Mouse (Mus musculus) adrenal gland, postnatal 36 days (tissue): Measurements from ENCODE around the gene Rab40c. TPM values are rescaled to one million over a fixed set of nuclear protein-coding genes. Genes with fewer than 3 reads are reported as not detected.

Source experiments
- DNase-seq, 2 experiments: peaks; one replicate each; pipeline ENCODE4 v3.0.0; 2021; ENCODE audit warnings: mixed read lengths in 1 of 2
- total RNA-seq, 2 experiments: library from RNA; stranded (reverse); gene quantifications; 2 replicates each; pipeline ENCODE4 v1.2.3; 2021

Rab40c gene
- total RNA-seq, 2 experiments from 2014 or later, result 20.6 to 46.0 TPM

DNA sequence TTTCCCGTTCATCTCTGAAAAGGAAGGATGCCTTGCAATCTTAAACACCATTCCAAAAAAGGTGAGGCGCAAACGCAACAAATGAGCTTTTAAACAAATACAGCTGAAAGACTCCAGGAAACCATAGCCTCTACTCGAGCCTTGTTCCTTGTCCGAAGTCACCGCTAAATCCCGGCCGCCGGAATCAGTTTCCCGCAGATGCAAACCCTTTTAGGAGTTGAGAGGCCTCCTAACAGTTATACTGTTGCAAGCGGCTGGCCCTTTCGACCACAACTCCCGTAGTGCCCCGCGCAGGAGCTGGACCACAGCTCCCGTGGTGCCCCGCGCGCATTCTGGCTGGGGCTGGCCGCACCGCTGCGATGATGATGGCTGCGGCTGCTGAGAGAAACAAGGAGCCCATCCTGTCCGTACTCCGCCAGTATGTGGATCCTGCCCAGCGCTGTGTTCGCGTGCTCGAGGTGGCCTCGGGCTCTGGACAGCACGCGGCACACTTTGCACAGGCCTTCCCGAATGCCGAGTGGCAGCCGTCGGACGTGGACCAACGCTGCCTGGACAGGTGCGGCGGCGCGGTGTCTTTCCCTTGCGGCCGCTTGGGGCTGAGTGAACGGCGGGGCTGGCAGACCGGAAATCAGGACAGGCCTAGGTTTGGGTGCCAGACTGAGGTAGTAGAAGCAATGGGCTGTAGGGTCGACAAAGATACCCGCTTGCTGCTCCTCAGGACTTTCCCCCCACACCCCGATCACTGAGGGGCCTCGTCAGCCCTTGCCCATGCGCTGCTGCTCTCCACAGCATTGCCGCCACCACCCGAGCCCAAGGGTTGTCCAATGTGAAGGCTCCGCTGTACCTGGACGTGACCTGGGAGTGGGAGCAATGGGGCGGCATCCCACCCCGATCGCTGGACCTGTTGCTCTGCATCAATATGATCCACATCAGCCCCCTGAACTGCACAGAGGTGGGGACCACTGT is 44.1 kb downstream of the Rab40c start:
- peak; percentile 93 to 95 for DNase-seq

DNA sequence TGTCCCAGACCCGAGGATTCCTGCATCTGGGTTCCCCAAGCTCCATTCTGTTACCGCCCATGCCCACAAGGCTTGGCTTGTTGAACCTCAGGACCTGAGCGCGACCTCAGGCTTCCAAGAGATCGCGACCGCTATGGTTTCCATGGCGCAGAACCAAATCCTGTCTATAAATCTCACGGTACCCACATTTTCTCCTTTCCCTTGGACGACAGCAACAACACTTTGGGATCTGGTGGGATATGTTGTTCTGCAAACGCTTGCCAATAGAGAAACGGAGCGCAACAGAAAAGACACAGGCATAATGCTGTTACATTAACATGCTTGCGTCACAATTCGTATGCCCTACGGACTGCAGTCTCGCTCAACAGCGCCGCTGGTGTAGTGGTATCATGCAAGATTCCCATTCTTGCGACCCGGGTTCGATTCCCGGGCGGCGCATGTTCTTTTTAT is 44.8 kb downstream of the Rab40c start, which contains the start of gene Mettl26:
Mettl26 (plus strand) TSS at position 354 of the 450 bp plus-strand sequence.
- DNase-seq, result peak; percentile 90 to 91

DNA sequence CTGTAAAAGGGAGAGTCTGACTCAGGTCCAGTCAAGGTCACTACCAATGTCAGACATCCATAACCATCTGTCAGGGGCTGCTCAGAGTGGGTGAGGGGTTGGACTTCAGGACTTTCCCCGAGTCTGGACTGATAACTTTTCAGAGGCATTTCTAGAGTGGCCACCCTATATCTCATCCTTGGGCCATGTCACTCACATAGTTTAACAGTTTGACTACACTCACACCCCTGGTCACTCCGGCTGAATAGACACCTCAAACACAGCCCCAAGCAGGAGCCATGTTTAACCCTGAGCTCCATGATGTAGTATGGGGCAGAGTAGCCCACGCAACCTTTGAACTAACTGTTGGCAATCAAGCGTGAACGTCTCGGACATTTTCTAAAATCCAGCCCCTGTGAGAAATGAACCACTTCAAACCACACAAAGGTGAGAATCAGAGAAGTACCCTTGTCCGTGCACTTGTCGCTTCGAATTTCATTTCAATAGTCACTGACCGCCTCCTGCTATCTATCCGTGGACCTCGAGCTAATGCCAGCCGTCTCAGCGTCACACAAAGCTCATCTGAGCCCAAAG is 45.3 kb downstream of the Rab40c start:
- DNase-seq, result peak; percentile 65 to 67

DNA sequence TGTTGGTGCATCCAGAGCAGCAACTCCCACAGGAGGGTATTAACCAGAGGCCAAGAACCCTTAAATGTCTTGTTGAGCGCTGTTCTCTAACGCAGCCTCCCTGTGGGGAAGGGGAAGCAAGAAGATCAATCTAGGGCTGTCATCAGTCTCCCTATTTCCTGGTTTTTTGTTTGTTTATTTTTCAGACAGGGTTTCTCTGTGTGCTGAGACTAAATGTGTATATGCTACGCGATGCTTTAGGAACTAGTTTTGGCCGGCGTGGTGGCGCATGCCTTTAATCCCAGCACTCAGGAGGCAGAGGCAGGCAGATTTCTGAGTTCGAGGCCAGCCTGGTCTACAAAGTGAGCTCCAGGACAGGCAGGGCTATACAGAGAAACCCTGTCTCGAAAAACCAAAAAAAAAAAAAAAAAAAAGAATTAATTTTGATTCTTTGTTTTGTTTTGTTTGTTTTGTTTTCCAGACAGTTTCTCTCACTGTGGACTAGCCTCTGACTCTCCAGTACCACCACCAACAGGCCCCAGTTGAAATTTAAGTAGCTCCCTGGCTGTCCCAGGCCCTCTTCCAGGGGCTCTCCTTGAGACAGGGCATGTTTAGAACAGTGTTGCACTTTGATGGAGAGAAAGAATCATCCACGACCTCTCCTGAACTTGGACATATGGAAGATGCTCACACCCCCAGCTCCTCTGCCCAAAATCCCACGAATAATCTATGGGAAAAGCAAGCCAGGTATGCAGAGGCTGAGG is 46.0 kb downstream of the Rab40c start:
- no peak for DNase-seq

DNA sequence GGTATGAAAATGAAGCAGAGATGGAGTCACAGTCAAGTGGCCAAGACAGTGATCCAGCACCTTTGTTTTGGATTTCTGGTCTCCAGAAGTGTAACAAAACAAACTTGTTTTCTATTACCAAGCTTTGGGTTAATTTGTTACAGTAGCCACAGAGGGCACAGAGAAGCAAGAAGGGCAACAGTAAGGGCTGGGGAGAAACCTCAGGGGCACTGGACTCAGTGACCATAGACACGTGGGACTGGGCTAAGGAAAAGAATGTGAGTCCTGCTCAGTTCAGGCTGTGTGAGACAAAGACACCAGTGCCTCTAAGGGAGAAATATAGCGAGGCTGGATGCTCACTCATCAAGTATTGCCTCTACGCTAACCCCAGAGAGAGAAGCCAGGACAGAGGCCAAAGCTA is 46.9 kb downstream of the Rab40c start:
- no peak for DNase-seq

DNA sequence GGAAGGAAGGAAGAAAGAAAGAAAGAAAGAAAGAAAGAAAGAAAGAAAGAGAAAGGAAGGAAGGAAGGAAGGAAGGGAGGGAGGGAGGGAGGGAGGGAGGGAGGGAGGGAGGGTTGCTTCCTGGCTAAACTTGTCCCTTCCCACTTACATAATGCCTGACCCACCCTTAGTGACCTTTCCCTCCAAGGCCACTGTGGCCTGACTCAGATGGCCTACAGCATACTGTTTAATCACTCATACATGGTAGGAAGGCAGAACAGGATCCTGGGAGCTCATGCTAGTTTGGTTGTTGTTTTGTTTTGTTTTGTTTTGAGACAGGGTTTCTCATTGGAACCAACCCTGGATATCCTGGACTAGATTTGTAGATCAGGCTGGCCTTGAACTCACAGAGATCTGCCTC is 48.0 kb downstream of the Rab40c start:
- peak; percentile 75 to 82 for DNase-seq

DNA sequence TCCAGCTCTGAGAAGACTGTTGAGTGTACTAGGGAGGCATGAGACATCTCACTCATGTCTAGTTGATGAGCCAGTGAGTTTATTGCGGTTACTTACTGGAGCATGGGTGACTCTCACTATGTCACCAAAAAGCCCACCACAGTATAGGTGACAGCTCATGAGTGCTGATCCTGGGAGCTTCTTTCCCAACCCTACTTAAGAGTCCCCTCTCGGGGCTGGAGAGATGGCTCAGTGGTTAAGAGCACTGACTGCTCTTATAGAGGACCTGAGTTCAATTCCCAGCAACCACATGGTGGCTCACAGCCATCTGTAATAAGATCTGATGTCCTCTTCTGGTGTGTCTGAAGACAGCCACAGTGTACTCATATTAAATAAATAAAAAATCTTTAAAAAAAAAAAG is 49.6 kb downstream of the Rab40c start:
- DNase-seq, result no peak

DNA sequence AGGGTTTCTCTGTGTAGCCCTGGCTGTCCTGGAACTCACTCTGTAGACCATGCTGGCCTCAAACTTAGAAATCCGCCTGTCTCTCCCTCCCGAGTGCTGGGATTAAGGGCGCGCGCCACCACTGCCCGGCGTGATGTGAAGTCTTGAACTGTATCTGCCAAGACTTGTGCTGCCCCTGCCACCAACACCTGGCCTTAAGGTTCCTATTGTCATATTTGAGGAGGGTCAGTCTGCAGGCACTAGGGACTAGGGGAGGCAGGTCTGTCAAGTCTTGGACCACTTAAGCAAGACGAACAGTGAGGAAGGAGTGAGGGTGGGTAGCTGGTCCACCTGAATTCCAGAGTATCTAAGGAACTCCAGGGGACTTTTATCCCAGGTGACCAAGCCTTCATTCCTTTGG is 50.0 kb downstream of the Rab40c start:
- no peak for DNase-seq

DNA sequence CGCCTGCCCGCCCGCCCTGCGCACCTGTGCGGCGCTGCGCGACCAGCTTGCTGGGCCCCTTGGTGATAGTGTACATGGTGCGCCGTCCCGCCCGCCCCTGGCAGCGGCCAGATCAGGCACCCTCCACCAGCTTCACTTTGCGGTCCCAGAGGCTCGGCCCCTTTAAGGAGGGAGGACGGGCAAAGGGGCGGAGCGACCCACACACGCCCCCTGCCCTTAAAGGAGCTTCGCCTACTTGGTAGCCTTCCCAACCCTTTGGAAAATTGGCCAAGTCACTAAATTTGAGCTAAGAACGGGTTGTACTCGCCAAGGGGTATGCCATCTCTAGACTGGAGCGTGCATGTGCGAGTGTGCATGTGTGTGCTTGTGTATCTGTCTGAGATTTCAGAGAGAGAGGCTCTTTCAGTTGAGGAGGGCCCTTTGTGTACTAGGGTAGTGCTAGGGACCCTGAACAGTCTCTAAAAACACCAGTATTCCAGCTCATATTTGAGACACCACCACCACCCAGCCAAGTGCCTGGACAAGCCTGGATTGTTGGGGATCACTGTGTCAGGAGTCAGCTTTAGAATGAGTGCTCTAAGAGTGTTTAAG is 50.8 kb downstream of the Rab40c start, which contains the start of gene Mcrip2:
Mcrip2 (minus strand) TSS at position 164 of the 591 bp plus-strand sequence.
- peak; percentile 93 to 94 for DNase-seq

DNA sequence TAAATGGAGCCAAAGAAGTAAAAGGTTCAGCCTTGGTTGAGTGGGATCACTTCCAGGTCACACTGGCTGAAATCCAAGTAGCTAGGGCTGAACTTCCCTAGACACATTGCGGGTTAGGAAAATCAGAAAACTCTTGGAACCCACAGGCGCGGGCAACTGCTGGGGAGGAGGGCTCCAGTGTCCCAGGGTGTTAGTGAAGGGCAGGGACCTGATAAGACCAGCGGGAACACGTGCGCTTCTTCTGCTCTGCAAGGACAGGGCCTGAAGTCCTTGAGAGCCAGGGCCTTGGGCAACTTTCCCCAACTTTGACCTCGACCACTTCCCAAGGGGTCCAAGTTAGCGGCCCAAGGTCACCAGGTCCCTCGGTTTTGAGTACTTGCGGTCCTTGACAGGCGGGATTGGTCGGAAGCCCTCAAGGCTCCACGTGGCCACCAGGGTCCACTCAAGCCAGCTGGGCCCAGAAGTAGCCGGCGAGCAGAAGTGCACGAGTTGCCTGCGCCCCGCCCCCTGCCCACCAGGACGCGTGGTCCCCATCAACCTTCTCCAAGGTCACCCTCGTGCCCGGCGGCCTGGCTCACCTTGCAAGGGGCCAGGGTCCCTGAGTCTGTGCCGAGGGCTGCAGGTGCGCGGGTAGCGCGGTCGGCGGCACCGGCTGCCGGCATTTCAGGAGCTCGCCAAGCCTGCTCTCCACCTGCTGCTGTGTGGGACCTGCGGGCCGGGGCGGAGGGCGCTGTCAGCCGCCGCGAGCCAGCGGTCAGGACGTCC is 51.5 kb downstream of the Rab40c start:
- DNase-seq, result peak; percentile 83 to 88

DNA sequence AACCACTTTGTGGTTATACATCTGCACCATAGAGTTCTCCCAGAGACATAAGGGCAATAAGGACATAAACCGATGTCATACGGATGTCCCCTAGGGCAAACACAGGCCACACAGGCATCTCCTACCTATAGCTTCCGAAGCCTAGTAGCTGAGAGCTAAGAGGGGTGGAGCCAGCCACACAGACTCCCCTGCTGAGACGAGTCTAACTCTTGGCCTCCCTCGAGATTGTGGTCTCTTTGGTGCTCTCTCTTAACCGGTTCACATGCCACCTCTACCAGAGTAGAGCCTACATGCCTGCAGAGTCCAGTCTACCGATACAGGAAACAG is 52.1 kb downstream of the Rab40c start:
- no peak for DNase-seq

DNA sequence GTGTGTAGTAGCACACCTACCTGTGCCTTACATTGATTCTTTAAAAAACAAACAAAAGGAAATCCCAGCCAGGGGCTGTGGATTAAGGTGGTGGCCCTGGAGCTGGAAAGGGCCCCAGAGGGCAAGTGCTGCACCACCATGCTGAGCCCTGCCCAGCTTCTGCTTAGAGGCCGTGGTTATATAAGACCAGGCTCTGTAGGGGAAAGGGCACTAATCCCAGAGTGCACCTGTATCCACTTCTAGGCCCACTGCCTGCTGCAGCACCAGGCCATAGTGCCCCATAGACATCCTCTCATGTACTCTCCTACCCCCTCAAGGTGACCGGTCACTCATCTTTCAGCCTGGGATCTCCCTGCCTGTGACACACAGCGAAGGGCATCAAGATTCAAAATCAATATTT is 53.4 kb downstream of the Rab40c start:
- DNase-seq, result peak in 1 of 2 experiments; percentile 48

DNA sequence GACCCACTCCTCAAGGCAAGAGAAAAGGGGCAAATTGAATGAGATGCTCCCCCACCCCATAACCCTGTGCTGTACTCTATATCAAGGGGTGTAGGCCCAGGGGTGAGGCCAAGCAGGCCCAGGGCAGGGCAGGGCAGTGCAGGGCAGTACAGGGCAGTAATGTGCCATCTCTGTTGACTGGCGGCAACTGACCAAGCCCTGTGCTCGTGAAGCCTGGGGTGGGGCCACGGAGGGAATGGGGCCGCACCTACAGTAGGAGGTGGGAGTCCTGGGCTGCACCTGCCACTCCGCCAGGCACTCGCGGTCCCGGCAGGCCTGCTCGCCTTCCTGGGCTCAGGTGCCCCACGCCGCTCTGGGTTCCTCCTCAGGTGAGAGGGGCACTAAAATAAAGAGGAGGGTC is 54.2 kb downstream of the Rab40c start:
- no peak for DNase-seq

DNA sequence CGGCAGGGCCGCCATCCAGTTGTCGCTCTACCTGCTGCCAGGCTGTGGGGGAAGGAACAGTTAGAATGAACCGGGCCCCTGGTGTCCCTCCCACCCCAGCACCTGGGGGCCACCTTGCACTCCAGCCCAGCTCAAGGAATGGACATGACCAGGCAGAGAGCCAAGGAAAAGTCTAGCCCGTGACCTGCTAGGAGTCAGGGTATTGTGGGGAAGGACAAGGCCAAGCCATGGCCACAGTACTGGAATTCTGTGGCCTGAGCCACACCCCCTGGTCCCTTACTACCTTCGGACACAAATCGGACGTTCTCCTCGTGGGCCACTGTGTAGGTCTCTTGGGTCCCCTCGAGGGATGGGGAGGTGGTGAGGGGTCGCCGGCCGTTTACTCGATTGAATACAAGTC is 55.2 kb downstream of the Rab40c start:
- peak in 1 of 2 experiments; percentile 50 for DNase-seq

DNA sequence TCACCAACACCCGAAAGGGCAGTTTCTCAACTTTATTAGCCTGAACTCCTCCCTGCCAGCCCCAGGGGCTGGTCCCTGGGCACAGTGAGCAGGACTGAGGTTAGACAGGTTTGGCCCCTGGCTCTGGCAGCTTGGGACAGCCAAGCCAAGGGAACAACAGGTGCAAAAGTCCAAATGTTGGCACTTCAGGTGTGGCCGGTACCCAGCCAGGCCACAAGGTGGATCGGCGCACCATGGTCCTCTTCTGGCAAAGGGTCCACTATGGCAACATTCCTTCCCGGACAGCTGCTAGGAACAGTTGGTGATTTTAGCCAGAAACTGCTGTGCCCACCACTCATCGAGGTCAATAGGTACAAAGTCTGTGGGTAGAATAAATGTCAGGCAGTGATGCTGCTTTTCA is 55.8 kb downstream of the Rab40c start:
- DNase-seq, result no peak

DNA sequence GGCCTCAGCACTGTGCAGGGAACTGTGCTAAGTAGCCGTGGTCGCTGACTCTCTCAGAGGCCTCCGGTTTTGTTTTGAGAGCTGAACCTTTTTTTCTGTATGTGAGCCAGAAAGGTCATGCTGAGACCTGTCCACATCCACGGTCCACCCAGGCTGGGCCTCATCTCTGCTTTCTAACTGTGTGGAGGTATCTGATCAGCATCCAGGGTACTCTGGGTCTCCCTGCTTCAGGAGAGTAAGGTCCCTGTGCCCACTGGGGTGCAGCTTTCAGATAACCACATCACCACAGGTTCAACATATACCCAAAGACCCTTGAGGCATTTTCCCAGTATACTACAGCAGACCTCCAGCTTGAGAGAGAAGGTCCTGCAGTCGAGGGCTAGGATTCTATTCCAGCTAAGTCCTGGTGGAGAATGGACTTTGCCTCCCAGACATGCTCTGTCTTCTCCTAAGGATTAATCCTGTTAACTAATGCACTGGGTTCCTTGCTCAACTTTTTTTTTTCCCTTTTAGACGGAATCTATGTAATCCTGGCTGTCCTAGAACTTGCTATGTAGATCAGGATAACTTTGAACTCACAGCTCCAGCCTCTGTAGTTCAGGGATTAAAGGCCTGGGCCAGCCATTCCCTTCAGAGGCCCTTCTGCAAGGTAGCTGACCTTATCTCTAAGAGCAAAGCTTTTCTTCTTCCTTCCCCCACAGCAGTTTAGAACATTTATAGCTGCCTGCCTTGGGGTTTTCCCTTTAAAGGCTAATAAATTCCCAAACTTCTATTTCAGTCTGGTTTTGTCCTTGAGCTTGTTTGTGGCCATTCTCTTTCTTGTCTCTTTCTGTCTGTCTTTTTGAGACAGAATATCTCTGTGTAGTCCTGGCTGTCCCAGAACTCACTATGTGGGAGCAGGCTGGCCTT is 57.6 kb downstream of the Rab40c start:
- no peak for DNase-seq

DNA sequence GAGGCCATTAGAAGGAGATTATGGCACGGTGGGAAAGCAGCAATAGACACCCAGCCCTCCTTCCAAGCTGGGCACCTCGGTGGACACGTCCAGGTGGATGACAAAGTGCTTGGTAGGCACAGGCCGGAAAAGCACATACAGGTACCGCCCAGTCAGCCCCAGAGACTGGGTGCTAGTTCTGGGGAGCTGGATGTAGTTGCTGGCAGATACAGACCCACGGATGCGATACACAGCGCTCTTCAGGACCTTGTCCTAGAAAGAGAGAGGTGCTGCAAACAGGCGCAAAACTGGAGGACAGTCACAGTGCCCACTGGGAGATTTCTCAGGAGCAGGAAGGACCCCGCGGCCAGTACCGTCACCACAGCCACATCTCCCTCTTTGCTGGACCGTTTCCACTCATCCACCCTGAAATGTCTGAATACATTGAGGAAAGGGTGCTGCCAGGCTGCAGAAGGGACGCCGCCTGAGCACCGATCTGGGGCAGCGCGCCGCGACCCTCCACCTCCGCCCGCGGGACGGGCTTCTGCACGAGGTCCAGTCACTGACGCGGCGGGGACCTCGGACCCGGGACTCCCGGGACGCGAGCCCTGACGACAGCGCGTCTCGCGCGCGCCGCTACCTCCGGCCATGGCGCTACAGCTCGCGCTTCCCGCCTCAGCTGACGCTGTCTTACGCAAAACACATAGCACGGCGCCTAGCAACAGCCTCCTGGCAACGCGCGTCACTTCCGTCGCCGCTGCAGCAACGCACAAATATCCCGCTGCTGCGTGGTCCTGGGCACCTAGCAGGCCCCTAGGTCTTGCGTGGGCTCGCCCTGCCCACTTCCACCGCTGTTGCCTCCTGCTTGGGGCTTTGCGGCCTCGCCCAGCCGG is 58.5 kb downstream of the Rab40c start, which contains the start of gene Wdr90:
Wdr90 (minus strand) TSS at position 670 of the 872 bp plus-strand sequence.
- DNase-seq, result peak; percentile 94 to 95

DNA sequence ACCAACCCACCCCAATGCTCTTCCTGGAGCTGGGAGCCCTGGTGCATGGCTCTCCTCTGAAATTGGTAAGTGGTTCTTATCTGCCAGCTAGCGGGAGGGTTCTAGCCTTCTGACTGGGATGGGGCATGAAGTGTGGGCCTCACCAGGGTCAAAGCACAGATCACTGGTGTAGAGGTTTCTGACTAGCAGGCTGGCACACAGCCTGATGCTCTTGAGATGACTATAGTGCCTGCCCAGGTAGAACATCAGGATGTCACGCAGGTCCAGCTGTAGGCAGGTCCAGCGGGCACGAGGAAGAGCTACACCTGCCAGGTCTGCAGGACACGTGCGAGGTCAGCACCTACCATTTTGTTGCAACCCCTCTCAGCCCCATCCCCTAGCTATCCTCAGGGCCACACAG is 59.3 kb downstream of the Rab40c start:
- DNase-seq, result no peak

DNA sequence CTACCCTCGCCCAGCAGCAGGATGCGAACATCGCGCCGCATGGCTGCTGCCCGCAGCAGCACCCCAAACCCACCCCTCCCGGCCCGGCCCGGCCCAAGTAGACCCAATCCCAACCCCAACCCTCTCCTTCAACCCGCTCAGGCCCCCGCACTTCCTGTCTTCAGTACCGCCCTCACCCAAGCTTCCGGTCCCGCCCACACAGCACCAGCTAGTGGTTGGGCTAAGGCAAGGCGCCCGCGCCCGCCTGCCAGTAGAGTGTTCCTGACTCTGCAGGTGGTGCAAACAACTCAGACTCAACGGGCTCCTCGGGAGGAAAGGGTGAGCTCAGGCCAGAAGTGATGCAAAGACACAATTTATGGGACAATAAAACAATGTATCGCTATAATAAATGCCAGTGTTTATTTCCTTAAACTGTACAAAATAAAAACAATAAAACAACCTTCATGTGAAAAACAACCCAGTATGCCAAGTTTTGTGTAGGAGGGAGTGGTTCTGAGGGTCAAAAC is 75.1 kb downstream of the Rab40c start, which contains the start of gene Rhot2:
Rhot2 (minus strand) TSS at position 456 of the 506 bp plus-strand sequence.
- DNase-seq, result peak; percentile 98
